Comparison of ENCODE assay signal across 24 mouse cellular contexts in the genomic region with DNA sequence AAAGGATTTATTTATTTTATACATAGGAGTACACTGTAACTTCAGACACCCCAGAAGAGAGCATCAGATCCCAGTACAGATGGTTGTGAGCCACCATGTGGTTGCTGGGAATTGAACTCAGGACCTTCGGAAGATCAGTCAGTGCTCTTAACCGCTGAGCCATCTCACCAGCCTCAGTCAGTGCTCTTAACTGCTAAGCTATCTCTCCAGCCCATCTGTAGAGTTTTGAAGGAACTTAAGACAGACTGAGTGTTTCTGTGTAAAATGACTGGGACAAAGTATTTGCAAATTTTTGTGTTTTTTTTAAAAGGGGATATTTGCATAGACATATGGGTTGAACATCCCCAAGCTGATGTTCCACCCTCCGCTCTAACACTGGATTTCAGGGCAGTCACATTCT.
"Had no signal": no experiment of that assay in that cellular context is flagged by ENCODE, and none has a peak within 500 bp of the region (broad histone marks: within the 10 kb centered on the region; RNA-seq: fewer than 3 reads in every experiment).

No protein-coding gene starts in this region.

- H3K4me3 ChIP-seq: embryonic facial prominence, embryonic 10.5 days; embryonic facial prominence, embryonic 12.5 days; embryonic facial prominence, embryonic 13.5 days; embryonic facial prominence, embryonic 15.5 days; erythroblast, embryonic 14.5 days; forebrain, embryonic 10.5 days; forebrain, embryonic 12.5 days; forebrain, embryonic 13.5 days; forebrain, embryonic 15.5 days; gastrocnemius, adult 2 months; heart, adult 2 months had no signal

- H3K4me1 ChIP-seq: embryonic facial prominence, embryonic 10.5 days; embryonic facial prominence, embryonic 12.5 days; embryonic facial prominence, embryonic 15.5 days; forebrain, embryonic 10.5 days; forebrain, embryonic 12.5 days; forebrain, embryonic 13.5 days; forebrain, embryonic 15.5 days had no signal

- H3K27ac ChIP-seq: embryonic facial prominence, embryonic 10.5 days; embryonic facial prominence, embryonic 12.5 days; embryonic facial prominence, embryonic 13.5 days; embryonic facial prominence, embryonic 15.5 days; forebrain, embryonic 10.5 days; forebrain, embryonic 12.5 days; forebrain, embryonic 13.5 days; forebrain, embryonic 15.5 days; heart, adult 2 months had no signal

- H3K27me3 ChIP-seq: embryonic facial prominence, embryonic 12.5 days; embryonic facial prominence, embryonic 13.5 days; embryonic facial prominence, embryonic 15.5 days; forebrain, embryonic 12.5 days; forebrain, embryonic 13.5 days; forebrain, embryonic 15.5 days had no signal

- H3K9ac ChIP-seq: embryonic facial prominence, embryonic 12.5 days; embryonic facial prominence, embryonic 13.5 days; embryonic facial prominence, embryonic 15.5 days; forebrain, embryonic 12.5 days; forebrain, embryonic 13.5 days; forebrain, embryonic 15.5 days; forebrain, postnatal 0 days had no signal

- DNase-seq: cerebellum, adult 9-10 months; cerebellum, adult 9-11 months; cerebellum, postnatal 10 days; cerebellum, postnatal 14 days; cerebellum, postnatal 25 days; cerebellum, postnatal 36 days; embryo, embryonic 11 days; forebrain, postnatal 0 days; gastrocnemius, postnatal 10 days; gastrocnemius, postnatal 25 days; gastrocnemius, postnatal 36 days; heart, adult 11 months; heart, adult 18-20 months; heart, adult 2 months had no signal

- H3K9me3 ChIP-seq: embryonic facial prominence, embryonic 12.5 days; embryonic facial prominence, embryonic 15.5 days; forebrain, embryonic 13.5 days; forebrain, embryonic 15.5 days had no signal

- H3K36me3 ChIP-seq: embryonic facial prominence, embryonic 12.5 days had no signal
